Mouse (Mus musculus) forebrain, postnatal 0 days (tissue): ENCODE data around the gene BC067074. TPM values are rescaled to one million over a fixed set of nuclear protein-coding genes. Genes with fewer than 3 reads are reported as not detected.

Experiments used
- ATAC-seq: fragments of 200-750 bp; cut with Nextera tagmentation; 2 replicates; pipeline ENCODE4 v1.8.0; 2017; ENCODE audit warnings: mild to moderate bottlenecking, moderate library complexity
- DNase-seq: peaks from one replicate; pipeline ENCODE4 v3.0.0-alpha.2; 2015
- H3K27ac ChIP-seq: fragments of 300-500 bp; sonication (generic); 2 replicates; pipeline ENCODE4 v1.5.1; 2014; ENCODE audit warnings: low read depth, mild to moderate bottlenecking, antibody characterized with exemption, low read length, moderate library complexity, mixed read lengths
- H3K27me3 ChIP-seq: fragments of 300-500 bp; sonication (generic); 2 replicates; pipeline ENCODE4 v1.6.1; 2014; ENCODE audit warnings: mild to moderate bottlenecking, low read length, mixed read lengths; ENCODE audit not compliant: insufficient read depth
- H3K36me3 ChIP-seq: fragments of 300-500 bp; sonication (generic); 2 replicates; pipeline ENCODE4 v1.6.1; 2014; ENCODE audit warnings: mild to moderate bottlenecking, moderate library complexity; ENCODE audit not compliant: insufficient read depth
- H3K4me1 ChIP-seq: fragments of 300-500 bp; sonication (generic); 2 replicates; pipeline ENCODE4 v1.6.1; 2014; ENCODE audit warnings: antibody characterized with exemption; ENCODE audit not compliant: insufficient read depth
- H3K4me2 ChIP-seq: fragments of 300-500 bp; sonication (generic); 2 replicates; pipeline ENCODE4 v1.6.1; 2014; ENCODE audit warnings: low read depth, mild to moderate bottlenecking, moderate library complexity
- H3K4me3 ChIP-seq: fragments of 300-500 bp; sonication (generic); 2 replicates; pipeline ENCODE4 v1.5.1; 2014; ENCODE audit warnings: low read depth, low read length, mixed read lengths
- H3K9ac ChIP-seq: fragments of 300-500 bp; sonication (generic); 2 replicates; pipeline ENCODE4 v1.6.1; 2014; ENCODE audit warnings: mild to moderate bottlenecking
- H3K9me3 ChIP-seq: fragments of 300-500 bp; sonication (generic); 2 replicates; pipeline ENCODE4 v1.6.1; 2016; ENCODE audit warnings: low read length
- CTCF ChIP-seq: sonication (generic); IDR thresholded peaks from 2 replicates; pipeline ENCODE4 v1.5.1; 2016; ENCODE audit warnings: antibody characterized with exemption, control low read depth, low read depth
- WGBS: fragments of 180-500 bp; shearing (Covaris S2); extraction: QIAGEN DNeasy Blood & Tissue Kit; methylation state at CpG from one replicate; pipeline ENCODE4 v1.1.7; 2014; 5-methylcytosine and 5-hydroxymethylcytosine counted together
- polyA plus RNA-seq: library from polyadenylated mRNA; unstranded; fragments of >200 nt; fragmentation: Nextera tagmentation; extraction: Ambion mirVana; gene quantifications from 2 replicates; pipeline ENCODE4 v1.2.1, GENCODE M21; 2015
- total RNA-seq: library from RNA; depleted of rRNA; stranded (reverse); fragments of >200 nt; gene quantifications from 2 replicates; pipeline ENCODE4 v1.2.3, GENCODE M21; 2014; rRNA removed

Gene BC067074
- total and polyA plus RNA-seq, 2 experiments from 2014 or later, result 0.56 to 1.5 TPM

- ATAC-seq, result no peak
- H3K9me3 ChIP-seq, result no peaks in the 10 kb centered on the region
- H3K36me3 ChIP-seq, result no peaks in the 10 kb centered on the region
- H3K27me3 ChIP-seq, result no peaks in the 10 kb centered on the region
- H3K9ac ChIP-seq, result no peak overlapping the region
- whole genome bisulfite sequencing, result 92% methylated on average over 7 of the region's 7 CpGs
- H3K4me2 ChIP-seq, result no peak overlapping the region
- TF ChIP-seq CTCF, result no peak
- DNase-seq, result no peak
- no peak overlapping the region for H3K27ac ChIP-seq
- H3K4me1 ChIP-seq, result peaks cover 7% of the 10 kb centered on the region; the same call in 1 of the 2 replicates
- no peak overlapping the region for H3K4me3 ChIP-seq
Measured at GRCm38 (mm10) chr13:113415527-113415926, 122.6 kb downstream of the BC067074 start.

- Histone ChIP-seq H3K27ac (no peak overlapping the region), H3K4me1 (peaks cover 7% of the 10 kb centered on the region; the same call in 1 of the 2 replicates), H3K27me3 (no peaks in the 10 kb centered on the region), H3K9me3 (no peaks in the 10 kb centered on the region), H3K4me2 (no peak overlapping the region), H3K4me3 (no peak overlapping the region), H3K36me3 (no peaks in the 10 kb centered on the region), H3K9ac (no peak overlapping the region)
- TF ChIP-seq CTCF, result no peak
- ATAC-seq, result no peak
- no peak for DNase-seq
- 91% methylated on average over 4 of the region's 4 CpGs for WGBS
Measured at GRCm38 (mm10) chr13:113416986-113417385, 124.0 kb downstream of the BC067074 start.

GRCm38 (mm10) chr13:113417757-113418483, 125.0 kb downstream of the BC067074 start:
- ATAC-seq, result peak; percentile 85

GRCm38 (mm10) chr13:113418632-113419031, 125.7 kb downstream of the BC067074 start:
- Histone ChIP-seq H3K27ac (no peak overlapping the region), H3K36me3 (no peaks in the 10 kb centered on the region), H3K4me2 (no peak overlapping the region), H3K9me3 (no peaks in the 10 kb centered on the region), H3K9ac (no peak overlapping the region), H3K27me3 (no peaks in the 10 kb centered on the region), H3K4me3 (no peak overlapping the region), H3K4me1 (peaks cover 7% of the 10 kb centered on the region; the same call in 1 of the 2 replicates)
- ATAC-seq, result no peak
- peak; percentile 35 for DNase-seq
- TF ChIP-seq CTCF, result no peak
- 19% methylated on average over 3 of the region's 3 CpGs for WGBS

More at GRCm38 (mm10) chr13:113417757-113418483, 125.0 kb downstream of the BC067074 start:
- Histone ChIP-seq H3K4me3 (no peak overlapping the region), H3K9me3 (no peaks in the 10 kb centered on the region), H3K4me1 (peaks cover 7% of the 10 kb centered on the region; the same call in 1 of the 2 replicates), H3K9ac (no peak overlapping the region), H3K27ac (no peak overlapping the region), H3K27me3 (no peaks in the 10 kb centered on the region), H3K36me3 (no peaks in the 10 kb centered on the region), H3K4me2 (no peak overlapping the region)
- peak; percentile 78 for DNase-seq
- no peak for TF ChIP-seq CTCF
- 11% methylated on average over 9 of the region's 9 CpGs for WGBS

GRCm38 (mm10) chr13:113421472-113421871, 128.5 kb downstream of the BC067074 start:
- no peaks in the 10 kb centered on the region for H3K27me3 ChIP-seq
- peaks cover 7% of the 10 kb centered on the region; the same call in 1 of the 2 replicates for H3K4me1 ChIP-seq
- H3K36me3 ChIP-seq, result no peaks in the 10 kb centered on the region
- no peak; the same call in 1 of the 2 replicates for ATAC-seq
- H3K9me3 ChIP-seq, result no peaks in the 10 kb centered on the region
- DNase-seq, result no peak
- H3K9ac ChIP-seq, result no peak overlapping the region
- no peak overlapping the region for H3K4me3 ChIP-seq
- WGBS, result 69% methylated on average over 3 of the region's 3 CpGs
- H3K4me2 ChIP-seq, result no peak overlapping the region
- no peak for TF ChIP-seq CTCF
- H3K27ac ChIP-seq, result no peak overlapping the region

- Histone ChIP-seq H3K4me3 (no peak overlapping the region), H3K4me1 (no peaks in the 10 kb centered on the region; the same call in 1 of the 2 replicates), H3K27me3 (no peaks in the 10 kb centered on the region), H3K27ac (no peak overlapping the region), H3K9ac (no peak overlapping the region), H3K9me3 (no peaks in the 10 kb centered on the region), H3K4me2 (no peak overlapping the region), H3K36me3 (no peaks in the 10 kb centered on the region)
- DNase-seq (no peak), ATAC-seq (no peak)
- WGBS, result 89% methylated on average over 7 of the region's 7 CpGs
- TF ChIP-seq CTCF, result no peak
Measured at GRCm38 (mm10) chr13:113423825-113424224, 130.9 kb downstream of the BC067074 start.

GRCm38 (mm10) chr13:113425907-113426306, 132.9 kb downstream of the BC067074 start:
- no peak overlapping the region for H3K4me2 ChIP-seq
- ATAC-seq, result no peak
- no peaks in the 10 kb centered on the region for H3K27me3 ChIP-seq
- no peak overlapping the region for H3K9ac ChIP-seq
- no peaks in the 10 kb centered on the region for H3K36me3 ChIP-seq
- DNase-seq, result no peak
- no peaks in the 10 kb centered on the region for H3K9me3 ChIP-seq
- H3K4me1 ChIP-seq, result no peaks in the 10 kb centered on the region
- H3K4me3 ChIP-seq, result no peak overlapping the region
- no peak for TF ChIP-seq CTCF
- WGBS, result 97% methylated on average over 4 of the region's 4 CpGs
- H3K27ac ChIP-seq, result no peak overlapping the region

Other genes with a start within 250 kb of the BC067074 start
- gene Gpx8, start 246.7 kb upstream of the BC067074 start, total RNA-seq, result 27.3 and 28.3 TPM in 2 replicates
- gene Gpx8, start 246.7 kb upstream of the BC067074 start, polyA plus RNA-seq, result 41.7 and 47.6 TPM in 2 replicates
- gene Gzma, start 192.2 kb upstream of the BC067074 start, total RNA-seq, result 0.62 TPM in 1 of 2 replicates, not detected in the other
- 0.18 TPM in 1 of 2 replicates, not detected in the other for gene Gzma, start 192.2 kb upstream of the BC067074 start, polyA plus RNA-seq
- 0.31 and 1.5 TPM in 2 replicates for gene Esm1, start 83.5 kb upstream of the BC067074 start, total RNA-seq
- 0.88 and 1.4 TPM in 2 replicates for gene Esm1, start 83.5 kb upstream of the BC067074 start, polyA plus RNA-seq
- not detected in 2 replicates for gene Gzmk, start 67.3 kb upstream of the BC067074 start, total RNA-seq
- not detected in 2 replicates for gene Gzmk, start 67.3 kb upstream of the BC067074 start, polyA plus RNA-seq